Mouse (Mus musculus) limb, embryonic 13.5 days (tissue): ENCODE results near the gene Smco4. TPM values are rescaled to one million over a fixed set of nuclear protein-coding genes. Genes with fewer than 3 reads are reported as not detected.
A peak's percentile ranks its signal among the peaks of the same experiment; 100 is the strongest.
"Not testable (repeated sequence)": the region's sequence is repeated elsewhere in the genome, so short reads cannot be mapped to it uniquely, and the experiment has no call there.

Source experiments
- ATAC-seq: fragments of 200-750 bp; cut with Nextera tagmentation; 2 replicates; pipeline ENCODE4 v1.8.0; 2017; ENCODE audit warnings: low read depth, moderate number of reproducible peaks, moderate TSS enrichment; ENCODE audit not compliant: low FRiP score
- H3K27ac ChIP-seq: fragments of 300-500 bp; sonication (generic); 2 replicates; pipeline ENCODE4 v1.5.1; 2015; ENCODE audit warnings: inconsistent platforms, mild to moderate bottlenecking, moderate library complexity
- H3K27me3 ChIP-seq: fragments of 300-500 bp; sonication (generic); 2 replicates; pipeline ENCODE4 v1.6.1; 2015; ENCODE audit warnings: mild to moderate bottlenecking, inconsistent platforms
- H3K36me3 ChIP-seq: fragments of 300-500 bp; sonication (generic); 2 replicates; pipeline ENCODE4 v1.6.1; 2015; ENCODE audit warnings: inconsistent platforms, mild to moderate bottlenecking, moderate library complexity
- H3K4me1 ChIP-seq: fragments of 300-500 bp; sonication (generic); 2 replicates; pipeline ENCODE4 v1.6.1; 2015; ENCODE audit warnings: inconsistent platforms
- H3K4me2 ChIP-seq: fragments of 300-500 bp; sonication (generic); replicated peaks from 2 replicates; pipeline ENCODE4 v1.6.1; 2015; ENCODE audit warnings: inconsistent platforms, mild to moderate bottlenecking, moderate library complexity
- H3K4me3 ChIP-seq: fragments of 300-500 bp; sonication (generic); 2 replicates; pipeline ENCODE4 v1.5.1; 2015; ENCODE audit warnings: moderate library complexity, mild to moderate bottlenecking, inconsistent platforms
- H3K9ac ChIP-seq: fragments of 300-500 bp; sonication (generic); 2 replicates; pipeline ENCODE4 v1.6.1; 2015; ENCODE audit warnings: mild to moderate bottlenecking, inconsistent platforms
- H3K9me3 ChIP-seq: fragments of 300-500 bp; sonication (generic); 2 replicates; pipeline ENCODE4 v1.6.1; 2016; ENCODE audit warnings: inconsistent platforms
- WGBS: fragments of 180-500 bp; shearing (Covaris S2); methylation state at CpG from one replicate; pipeline ENCODE4 v1.1.7; 2015; 5-methylcytosine and 5-hydroxymethylcytosine counted together
- polyA plus RNA-seq: library from polyadenylated mRNA; unstranded; fragments of >200 nt; fragmentation: Nextera tagmentation; extraction: Ambion mirVana; gene quantifications from 2 replicates; pipeline ENCODE4 v1.2.1, GENCODE M21; 2015

Smco4 gene
- polyA plus RNA-seq, 1 experiment from 2014 or later = 2.8 TPM

- ATAC-seq, H3K36me3 ChIP-seq, H3K4me2 ChIP-seq, H3K27me3 ChIP-seq, H3K27ac ChIP-seq, H3K4me1 ChIP-seq, H3K9ac ChIP-seq, H3K4me3 ChIP-seq, H3K9me3 ChIP-seq: not testable (repeated sequence)
- WGBS = 90% methylated on average over 6 of the region's 6 CpGs
Observed at GRCm38 (mm10) chr9:15551073-15551472, 57.8 kb downstream of the Smco4 start.

- Histone ChIP-seq H3K9ac (no peak overlapping the region), H3K27me3 (no peaks in the 10 kb centered on the region), H3K4me2 (no peak overlapping the region), H3K9me3 (no peaks in the 10 kb centered on the region), H3K27ac (no peak overlapping the region), H3K4me1 (no peaks in the 10 kb centered on the region), H3K4me3 (no peak overlapping the region), H3K36me3 (no peaks in the 10 kb centered on the region)
- 80% methylated on average over 15 of the region's 15 CpGs for WGBS
- no peak for ATAC-seq
Observed at GRCm38 (mm10) chr9:15551933-15552851, 59.0 kb downstream of the Smco4 start.

- Histone ChIP-seq H3K4me2 (no peak overlapping the region), H3K27ac (no peak overlapping the region), H3K9me3 (no peaks in the 10 kb centered on the region), H3K36me3 (no peaks in the 10 kb centered on the region), H3K4me3 (no peak overlapping the region), H3K9ac (no peak overlapping the region), H3K27me3 (no peaks in the 10 kb centered on the region), H3K4me1 (no peaks in the 10 kb centered on the region)
- WGBS = 64% methylated on average over 8 of the region's 8 CpGs
- no peak for ATAC-seq
Observed at GRCm38 (mm10) chr9:15553322-15553721, 60.1 kb downstream of the Smco4 start.

- 68% methylated on average over 3 of the region's 3 CpGs for WGBS
- H3K4me1 ChIP-seq = peaks cover 17% of the 10 kb centered on the region
- no peak overlapping the region for H3K9ac ChIP-seq
- H3K36me3 ChIP-seq = no peaks in the 10 kb centered on the region
- no peaks in the 10 kb centered on the region for H3K9me3 ChIP-seq
- H3K4me3 ChIP-seq = no peak overlapping the region
- no peak overlapping the region for H3K27ac ChIP-seq
- ATAC-seq = no peak
- no peak overlapping the region for H3K4me2 ChIP-seq
- H3K27me3 ChIP-seq = no peaks in the 10 kb centered on the region
Observed at GRCm38 (mm10) chr9:15560451-15560850, 67.2 kb downstream of the Smco4 start.

- H3K27ac ChIP-seq = no peak overlapping the region
- no peak overlapping the region for H3K4me3 ChIP-seq
- no peak for ATAC-seq
- H3K9me3 ChIP-seq = no peaks in the 10 kb centered on the region
- WGBS = 88% methylated on average over 7 of the region's 7 CpGs
- H3K4me1 ChIP-seq = peaks cover 17% of the 10 kb centered on the region
- H3K9ac ChIP-seq = no peak overlapping the region
- no peaks in the 10 kb centered on the region for H3K27me3 ChIP-seq
- no peaks in the 10 kb centered on the region for H3K36me3 ChIP-seq
- no peak overlapping the region for H3K4me2 ChIP-seq
Observed at GRCm38 (mm10) chr9:15562353-15562752, 69.1 kb downstream of the Smco4 start.

- Histone ChIP-seq H3K9me3 (no peaks in the 10 kb centered on the region), H3K9ac (no peak overlapping the region), H3K27ac (no peak overlapping the region), H3K4me1 (peaks cover 12% of the 10 kb centered on the region), H3K4me2 (peak overlapping the region; percentile 37), H3K4me3 (no peak overlapping the region), H3K36me3 (no peaks in the 10 kb centered on the region), H3K27me3 (no peaks in the 10 kb centered on the region)
- ATAC-seq = peak; percentile 69; the same call in 1 of the 2 replicates
- 22% methylated on average over 13 of the region's 13 CpGs for WGBS
Observed at GRCm38 (mm10) chr9:15574750-15575454, 81.7 kb downstream of the Smco4 start.

GRCm38 (mm10) chr9:15578427-15578826 is 85.2 kb downstream of the Smco4 start:
- Histone ChIP-seq H3K4me1 (peaks cover 14% of the 10 kb centered on the region), H3K4me3 (no peak overlapping the region), H3K27me3 (no peaks in the 10 kb centered on the region), H3K36me3 (no peaks in the 10 kb centered on the region), H3K9ac (no peak overlapping the region), H3K4me2 (no peak overlapping the region), H3K9me3 (no peaks in the 10 kb centered on the region), H3K27ac (no peak overlapping the region)
- WGBS = 11% methylated on average over 1 of the region's 1 CpGs
- no peak for ATAC-seq

GRCm38 (mm10) chr9:15578946-15579345 is 85.7 kb downstream of the Smco4 start:
- ATAC-seq = no peak
- no peak overlapping the region for H3K27ac ChIP-seq
- 86% methylated on average over 9 of the region's 9 CpGs for WGBS
- H3K9me3 ChIP-seq = no peaks in the 10 kb centered on the region
- no peaks in the 10 kb centered on the region for H3K27me3 ChIP-seq
- no peak overlapping the region for H3K9ac ChIP-seq
- no peak overlapping the region for H3K4me3 ChIP-seq
- H3K4me2 ChIP-seq = no peak overlapping the region
- H3K4me1 ChIP-seq = peaks cover 14% of the 10 kb centered on the region
- H3K36me3 ChIP-seq = no peaks in the 10 kb centered on the region

GRCm38 (mm10) chr9:15580176-15580575 is 86.9 kb downstream of the Smco4 start:
- 29% methylated on average over 6 of the region's 6 CpGs for WGBS
- no peak for ATAC-seq

GRCm38 (mm10) chr9:15582026-15582425 is 88.8 kb downstream of the Smco4 start:
- peaks cover 9% of the 10 kb centered on the region for H3K4me1 ChIP-seq
- H3K9ac ChIP-seq = no peak overlapping the region
- H3K27ac ChIP-seq = no peak overlapping the region
- WGBS = 81% methylated on average over 5 of the region's 5 CpGs
- ATAC-seq = no peak
- H3K9me3 ChIP-seq = no peaks in the 10 kb centered on the region
- no peak overlapping the region for H3K4me3 ChIP-seq
- H3K27me3 ChIP-seq = no peaks in the 10 kb centered on the region
- H3K36me3 ChIP-seq = no peaks in the 10 kb centered on the region
- H3K4me2 ChIP-seq = no peak overlapping the region

More at GRCm38 (mm10) chr9:15580176-15580575, 86.9 kb downstream of the Smco4 start:
- H3K9ac ChIP-seq = no peak overlapping the region
- H3K36me3 ChIP-seq = no peaks in the 10 kb centered on the region
- no peaks in the 10 kb centered on the region for H3K9me3 ChIP-seq
- no peak overlapping the region for H3K4me3 ChIP-seq
- H3K4me1 ChIP-seq = peaks cover 3% of the 10 kb centered on the region
- no peaks in the 10 kb centered on the region for H3K27me3 ChIP-seq
- no peak overlapping the region for H3K27ac ChIP-seq
- H3K4me2 ChIP-seq = no peak overlapping the region

- Histone ChIP-seq H3K9ac (no peak overlapping the region), H3K9me3 (no peaks in the 10 kb centered on the region), H3K27me3 (no peaks in the 10 kb centered on the region), H3K4me2 (no peak overlapping the region), H3K36me3 (no peaks in the 10 kb centered on the region), H3K4me3 (no peak overlapping the region), H3K4me1 (peaks cover 9% of the 10 kb centered on the region), H3K27ac (no peak overlapping the region)
- ATAC-seq = peak; percentile 49; the same call in 1 of the 2 replicates
- WGBS = 86% methylated on average over 9 of the region's 9 CpGs
Observed at GRCm38 (mm10) chr9:15584209-15584608, 91.0 kb downstream of the Smco4 start.

GRCm38 (mm10) chr9:15585956-15586355 is 92.7 kb downstream of the Smco4 start:
- Histone ChIP-seq H3K9me3 (no peaks in the 10 kb centered on the region), H3K4me2 (no peak overlapping the region), H3K4me3 (no peak overlapping the region), H3K36me3 (no peaks in the 10 kb centered on the region), H3K27ac (no peak overlapping the region), H3K27me3 (no peaks in the 10 kb centered on the region), H3K9ac (no peak overlapping the region), H3K4me1 (peaks cover 9% of the 10 kb centered on the region)
- no peak for ATAC-seq
- WGBS = 95% methylated on average over 1 of the region's 1 CpGs
